8 mouse cellular contexts compared by ENCODE assay signal in genomic region chr8:3676131-3676992, GRCm38 (mm10). TPM values are rescaled to one million over a fixed set of nuclear protein-coding genes. Genes with fewer than 3 reads are reported as not detected.
DNase-seq lines count a peak whose midpoint lies in the region; ATAC-seq and TF ChIP-seq lines count a peak whose summit lies in the region.

Gene Trappc5, plus strand, starts transcription at chr8:3676299.

- peak within 1 kb of the TSS; percentile 92 for H3K27ac ChIP-seq in forebrain, embryonic 10.5 days
- H3K27ac ChIP-seq in heart, embryonic 15.5 days: peak within 1 kb of the TSS; percentile 95
- peak within 1 kb of the TSS; percentile 73 for H3K27ac ChIP-seq in liver, embryonic 14.5 days
- H3K27ac ChIP-seq in neural tube, embryonic 11.5 days (ENCODE audit: low read depth, low read length): peak within 1 kb of the TSS; percentile 57
- peak within 1 kb of the TSS; percentile 96 for H3K27ac ChIP-seq in stomach, postnatal 0 days (replicated peaks)

- H3K4me3 ChIP-seq in forebrain, embryonic 10.5 days: peak within 1 kb of the TSS; percentile 89
- peak within 1 kb of the TSS; percentile 98 for H3K4me3 ChIP-seq in heart, embryonic 15.5 days
- peak within 1 kb of the TSS; percentile 90 to 97 for H3K4me3 ChIP-seq in liver, embryonic 14.5 days (ENCODE audit: insufficient read depth in 1 of 2, low read depth in 2 of 2, low read length in 2 of 2)
- H3K4me3 ChIP-seq in neural tube, embryonic 11.5 days (ENCODE audit: low read depth, low read length): peak within 1 kb of the TSS; percentile 82
- H3K4me3 ChIP-seq in stomach, postnatal 0 days (ENCODE audit: low read depth, low read length): peak within 1 kb of the TSS; percentile 94

- peak; percentile 97 for TF ChIP-seq CTCF in liver, embryonic 14.5 days (IDR thresholded peaks at IDR 0.05; ENCODE audit: low read depth)
- TF ChIP-seq CTCF in stomach, postnatal 0 days (IDR thresholded peaks at IDR 0.05; ENCODE audit: low read depth): peak; percentile 99

- DNase-seq in CD8-positive naive resting alpha-beta T cell, adult 2 months (ENCODE audit: low read depth in 2 of 2, low spot score in 2 of 2): peak; percentile 93 to 94
- peak; percentile 86 for DNase-seq in c-Kit-positive CD71-negative TER-119-negative erythroid progenitor cells, embryonic 14.5 days (ENCODE audit: low read depth)
- DNase-seq in forebrain, embryonic 10.5 days (ENCODE audit: extremely low spot score, low spot score): peak; percentile 93
- peak; percentile 94 to 96 for DNase-seq in kidney, postnatal 25 days
- DNase-seq in liver, embryonic 14.5 days (ENCODE audit: low read depth in 3 of 3, low spot score in 3 of 3): peak; percentile 80 to 84 (median 84)
- peak; percentile 97 for DNase-seq in neural tube, embryonic 11.5 days (ENCODE audit: low spot score)
- DNase-seq in stomach, postnatal 0 days (ENCODE audit: low spot score): peak; percentile 93

- ATAC-seq in heart, embryonic 15.5 days (replicated peaks; ENCODE audit: insufficient number of reproducible peaks, insufficient read depth, low FRiP score, low read depth): peak; percentile 85
- ATAC-seq in liver, embryonic 14.5 days (ENCODE audit: insufficient read depth): peak; percentile 91
- peak; percentile 83 for ATAC-seq in neural tube, embryonic 11.5 days (ENCODE audit: insufficient read depth, low FRiP score, low TSS enrichment)
- ATAC-seq in stomach, postnatal 0 days (ENCODE audit: low FRiP score, low TSS enrichment): peak; percentile 88

- peaks cover 31% of the 10 kb centered on the region for H3K36me3 ChIP-seq in forebrain, embryonic 10.5 days (replicated peaks)
- peaks cover 25% of the 10 kb centered on the region for H3K36me3 ChIP-seq in heart, embryonic 15.5 days
- peaks cover 11% of the 10 kb centered on the region for H3K36me3 ChIP-seq in liver, embryonic 14.5 days (replicated peaks; ENCODE audit: control insufficient read depth, insufficient read depth, low read depth)
- peaks cover 11% of the 10 kb centered on the region for H3K36me3 ChIP-seq in neural tube, embryonic 11.5 days (ENCODE audit: control insufficient read depth, insufficient read depth, low read length)
- peaks cover 10% of the 10 kb centered on the region for H3K36me3 ChIP-seq in stomach, postnatal 0 days (ENCODE audit: control insufficient read depth, insufficient read depth, low read length)

- H3K9me3 ChIP-seq in forebrain, embryonic 10.5 days: peaks cover 3% of the 10 kb centered on the region; the same call in 1 of the 2 replicates
- no peaks in the 10 kb centered on the region for H3K9me3 ChIP-seq in heart, embryonic 15.5 days (replicated peaks)
- no peaks in the 10 kb centered on the region for H3K9me3 ChIP-seq in liver, embryonic 14.5 days (ENCODE audit: control insufficient read depth, low read length)
- H3K9me3 ChIP-seq in neural tube, embryonic 11.5 days (ENCODE audit: control insufficient read depth, low read length): no peaks in the 10 kb centered on the region
- no peaks in the 10 kb centered on the region for H3K9me3 ChIP-seq in stomach, postnatal 0 days (ENCODE audit: control insufficient read depth, low read length)

- WGBS in forebrain, embryonic 10.5 days: 2% methylated on average over 61 of the region's 61 CpGs
- WGBS in heart, embryonic 15.5 days: under 1% methylated on average over 61 of the region's 61 CpGs
- 2% methylated on average over 61 of the region's 61 CpGs for WGBS in liver, embryonic 14.5 days (ENCODE audit: insufficient replicate concordance)
- WGBS in neural tube, embryonic 11.5 days: 2% methylated on average over 61 of the region's 61 CpGs
- 1% methylated on average over 61 of the region's 61 CpGs for WGBS in stomach, postnatal 0 days

- no peak for TF ChIP-seq EP300 in liver, embryonic 14.5 days (IDR thresholded peaks at IDR 0.05; ENCODE audit: low read depth)
- TF ChIP-seq EP300 in stomach, postnatal 0 days (optimal IDR thresholded peaks at IDR 0.05): no peak

- H3K4me1 ChIP-seq in forebrain, embryonic 10.5 days: peaks cover 33% of the 10 kb centered on the region
- peaks cover 21% of the 10 kb centered on the region for H3K4me1 ChIP-seq in heart, embryonic 15.5 days (replicated peaks)
- H3K4me1 ChIP-seq in liver, embryonic 14.5 days (replicated peaks; ENCODE audit: control insufficient read depth in 2 of 2, insufficient read depth in 2 of 2, low read length in 1 of 2): peaks cover 3 to 12% of the 10 kb centered on the region in 2 experiments
- H3K4me1 ChIP-seq in neural tube, embryonic 11.5 days (ENCODE audit: control insufficient read depth, insufficient read depth, low read length): peaks cover 4% of the 10 kb centered on the region; the same call in 1 of the 2 replicates
- H3K4me1 ChIP-seq in stomach, postnatal 0 days (replicated peaks; ENCODE audit: control insufficient read depth, insufficient read depth): no peaks in the 10 kb centered on the region

- H3K4me2 ChIP-seq in heart, embryonic 15.5 days: peak within 1 kb of the TSS; percentile 80
- H3K4me2 ChIP-seq in liver, embryonic 14.5 days (ENCODE audit: low read depth): peak within 1 kb of the TSS; percentile 92
- H3K4me2 ChIP-seq in neural tube, embryonic 11.5 days (ENCODE audit: low read depth): peak within 1 kb of the TSS; percentile 81
- H3K4me2 ChIP-seq in stomach, postnatal 0 days (replicated peaks; ENCODE audit: low read depth): peak within 1 kb of the TSS; percentile 76

- peak within 1 kb of the TSS; percentile 95 for H3K9ac ChIP-seq in heart, embryonic 15.5 days
- peak within 1 kb of the TSS; percentile 96 for H3K9ac ChIP-seq in liver, embryonic 14.5 days (replicated peaks)
- H3K9ac ChIP-seq in neural tube, embryonic 11.5 days (ENCODE audit: low read length): peak within 1 kb of the TSS; percentile 89
- H3K9ac ChIP-seq in stomach, postnatal 0 days (ENCODE audit: low read length): peak within 1 kb of the TSS; percentile 96

- no peaks in the 10 kb centered on the region for H3K27me3 ChIP-seq in forebrain, embryonic 10.5 days (ENCODE audit: poor library complexity, severe bottlenecking)
- H3K27me3 ChIP-seq in heart, embryonic 15.5 days: no peaks in the 10 kb centered on the region
- H3K27me3 ChIP-seq in liver, embryonic 14.5 days (ENCODE audit: control insufficient read depth, insufficient read depth, low read length): no peaks in the 10 kb centered on the region
- H3K27me3 ChIP-seq in neural tube, embryonic 11.5 days (ENCODE audit: control insufficient read depth, insufficient read depth, low read length): no peaks in the 10 kb centered on the region
- H3K27me3 ChIP-seq in stomach, postnatal 0 days (ENCODE audit: control insufficient read depth, insufficient read depth, low read length): no peaks in the 10 kb centered on the region

RNA-seq across cellular contexts. Expression of gene Trappc5, which starts in this region (rescaled TPM):
- 43.3 and 47.5 TPM in 2 replicates for polyA plus RNA-seq in forebrain, embryonic 10.5 days (2016; fragmentation: Nextera tagmentation; extraction: Ambion mirVana)
- polyA plus RNA-seq in heart, embryonic 15.5 days (2015; fragmentation: Nextera tagmentation; extraction: Ambion mirVana): 30.5 and 34.0 TPM in 2 replicates
- polyA plus RNA-seq in liver, embryonic 14.5 days (2012; rRNA removed): 11.0 and 13.1 TPM in 2 replicates
- 11.5 and 12.1 TPM in 2 replicates for polyA plus RNA-seq in liver, embryonic 14.5 days (2014; fragmentation: Nextera tagmentation; extraction: Ambion mirVana)
- 37.0 and 43.6 TPM in 2 replicates for polyA plus RNA-seq in neural tube, embryonic 11.5 days (2014; fragmentation: Nextera tagmentation; extraction: Ambion mirVana)
- polyA plus RNA-seq in stomach, postnatal 0 days (2015; fragmentation: Nextera tagmentation; extraction: Ambion mirVana): 26.6 and 27.9 TPM in 2 replicates

Comparison
In these comparisons a context has a peak if more than half of its experiments do, and no peak if none do; other contexts are left out.
1. Peak in every context shown above with its lines: DNase-seq, ATAC-seq, H3K4me3 ChIP-seq and H3K27ac ChIP-seq.